Mouse (Mus musculus) kidney, embryonic 16.5 days (tissue): ENCODE measurements around the gene Dpm3. TPM values are rescaled to one million over a fixed set of nuclear protein-coding genes. Genes with fewer than 3 reads are reported as not detected.

ENCODE experiments used
- ATAC-seq: fragments of 200-750 bp; cut with Nextera tagmentation; 2 replicates; pipeline ENCODE4 v1.8.0; 2017; ENCODE audit warnings: moderate TSS enrichment; ENCODE audit not compliant: low FRiP score, low TSS enrichment
- H3K27ac ChIP-seq: fragments of 300-500 bp; sonication (generic); 2 replicates; pipeline ENCODE4 v1.5.1; 2014; ENCODE audit warnings: low read length
- H3K27me3 ChIP-seq: fragments of 300-500 bp; sonication (generic); 2 replicates; pipeline ENCODE4 v1.6.1; 2014; ENCODE audit warnings: low read length, control low read depth, mixed read lengths; ENCODE audit not compliant: insufficient read depth
- H3K36me3 ChIP-seq: fragments of 300-500 bp; sonication (generic); 2 replicates; pipeline ENCODE4 v1.6.1; 2014; ENCODE audit warnings: low read length, control low read depth, mixed read lengths; ENCODE audit not compliant: insufficient read depth
- H3K4me1 ChIP-seq: fragments of 300-500 bp; sonication (generic); 2 replicates; pipeline ENCODE4 v1.6.1; 2014; ENCODE audit warnings: low read length, control low read depth, mixed read lengths; ENCODE audit not compliant: insufficient read depth
- H3K4me2 ChIP-seq: fragments of 300-500 bp; sonication (generic); replicated peaks from 2 replicates; pipeline ENCODE4 v1.6.1; 2014; ENCODE audit warnings: low read depth, low read length
- H3K4me3 ChIP-seq: fragments of 300-500 bp; sonication (generic); 2 replicates; pipeline ENCODE4 v1.5.1; 2014; ENCODE audit warnings: mild to moderate bottlenecking, low read length
- H3K9ac ChIP-seq: fragments of 300-500 bp; sonication (generic); replicated peaks from 2 replicates; pipeline ENCODE4 v1.6.1; 2014; ENCODE audit warnings: low read length
- H3K9me3 ChIP-seq: fragments of 300-500 bp; sonication (generic); 2 replicates; pipeline ENCODE4 v1.6.1; 2016; ENCODE audit warnings: low read length, control low read depth
- WGBS: fragments of 180-500 bp; shearing (Covaris S2); extraction: QIAGEN DNeasy Blood & Tissue Kit; methylation state at CpG from one replicate; pipeline ENCODE4 v1.1.7; 2014; 5-methylcytosine and 5-hydroxymethylcytosine counted together
- polyA plus RNA-seq: library from polyadenylated mRNA; unstranded; fragments of >200 nt; fragmentation: Nextera tagmentation; extraction: Ambion mirVana; gene quantifications from 2 replicates; pipeline ENCODE4 v1.2.1, GENCODE M21; 2015

The Dpm3 gene
- polyA plus RNA-seq, 1 experiment from 2014 or later, result 146 TPM

DNA sequence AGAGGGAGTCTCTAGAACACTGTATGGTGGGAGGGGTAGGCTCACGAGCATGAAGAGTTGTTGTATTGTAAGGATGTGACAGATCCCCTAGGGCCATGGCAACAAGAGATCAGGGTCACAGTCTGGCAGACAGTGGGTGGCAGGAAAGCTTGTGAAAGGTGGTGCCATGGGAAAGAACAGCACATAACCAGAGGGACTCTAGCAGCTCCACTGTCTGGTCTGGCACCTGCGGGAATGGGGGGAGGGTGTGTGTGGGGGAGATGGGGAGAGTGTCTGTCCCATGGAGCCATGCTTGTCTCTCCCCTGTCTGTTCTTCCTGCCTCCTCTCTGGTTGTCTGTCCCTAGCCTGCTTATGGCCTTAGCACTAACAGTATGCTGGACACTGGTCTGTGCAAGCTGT, 26.4 kb downstream of the Dpm3 start:
- no peak for ATAC-seq
- Histone ChIP-seq H3K27ac (no peak overlapping the region), H3K9ac (no peak overlapping the region), H3K9me3 (no peaks in the 10 kb centered on the region), H3K4me3 (no peak overlapping the region), H3K4me1 (peaks cover 29% of the 10 kb centered on the region), H3K4me2 (no peak overlapping the region), H3K27me3 (no peaks in the 10 kb centered on the region), H3K36me3 (no peaks in the 10 kb centered on the region)
- WGBS, result 63% methylated on average over 2 of the region's 2 CpGs

- no peak overlapping the region for H3K9ac ChIP-seq
- H3K4me2 ChIP-seq, result no peak overlapping the region
- 39% methylated on average over 5 of the region's 5 CpGs for WGBS
- ATAC-seq, result no peak
- no peaks in the 10 kb centered on the region for H3K36me3 ChIP-seq
- H3K4me3 ChIP-seq, result no peak overlapping the region
- H3K27me3 ChIP-seq, result no peaks in the 10 kb centered on the region
- H3K9me3 ChIP-seq, result no peaks in the 10 kb centered on the region
- H3K27ac ChIP-seq, result peak overlapping the region; percentile 64
- H3K4me1 ChIP-seq, result peaks cover 20% of the 10 kb centered on the region; the same call in 1 of the 2 replicates
Observed at GRCm38 (mm10) chr3:89287286-89287685, 28.1 kb downstream of the Dpm3 start.

DNA sequence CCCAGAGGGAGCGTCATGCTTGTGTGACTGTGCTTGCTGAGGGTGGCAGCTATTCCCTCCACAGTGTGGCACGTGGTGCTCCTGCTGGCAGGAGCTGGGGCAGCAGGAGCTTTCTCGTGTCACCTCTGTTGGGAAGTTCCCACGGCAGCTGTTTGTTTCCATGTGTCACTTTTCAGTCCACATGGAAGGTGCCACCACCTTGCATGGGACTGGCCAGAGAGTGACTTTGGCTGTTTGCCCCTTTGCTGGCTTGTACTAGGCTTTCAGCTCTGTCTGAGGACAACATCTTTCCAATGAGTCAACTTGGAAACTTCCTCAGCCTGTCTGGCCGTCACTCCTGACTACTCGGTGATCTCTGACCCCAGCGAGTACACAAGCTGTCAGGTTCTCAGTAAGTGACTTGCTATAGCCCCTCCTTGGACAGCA, 29.4 kb downstream of the Dpm3 start:
- WGBS, result 26% methylated on average over 7 of the region's 7 CpGs
- no peaks in the 10 kb centered on the region for H3K27me3 ChIP-seq
- no peak overlapping the region for H3K4me3 ChIP-seq
- no peaks in the 10 kb centered on the region for H3K36me3 ChIP-seq
- H3K4me2 ChIP-seq, result no peak overlapping the region
- ATAC-seq, result no peak
- H3K9ac ChIP-seq, result 0 out of 2 replicates have a peak overlapping the region, but pooled peaks have one; percentile 9
- H3K27ac ChIP-seq, result no peak overlapping the region
- peaks cover 20% of the 10 kb centered on the region; the same call in 1 of the 2 replicates for H3K4me1 ChIP-seq
- H3K9me3 ChIP-seq, result no peaks in the 10 kb centered on the region

DNA sequence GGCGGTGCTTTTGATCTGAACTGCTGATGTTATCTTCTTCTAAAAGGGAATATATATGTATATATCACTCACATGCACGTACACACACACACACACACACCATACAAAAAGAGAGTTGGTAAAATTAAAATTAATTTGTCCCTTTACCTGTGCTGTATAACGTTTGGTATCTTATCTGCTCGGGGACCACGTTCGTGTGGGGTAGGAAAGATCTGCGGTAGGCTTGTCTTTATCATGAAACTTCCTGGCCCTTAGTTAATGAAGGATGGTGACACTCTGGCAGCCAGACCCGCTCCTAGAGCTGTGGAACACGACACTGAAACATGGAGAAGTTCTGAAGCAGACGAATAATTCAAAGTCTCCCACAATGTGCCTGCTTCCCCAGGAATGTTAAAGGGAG, 32.7 kb downstream of the Dpm3 start:
- no peaks in the 10 kb centered on the region for H3K36me3 ChIP-seq
- 47% methylated on average over 10 of the region's 10 CpGs for WGBS
- H3K27me3 ChIP-seq, result no peaks in the 10 kb centered on the region
- ATAC-seq, result no peak
- H3K4me3 ChIP-seq, result no peak overlapping the region
- H3K9ac ChIP-seq, result no peak overlapping the region
- no peak overlapping the region for H3K4me2 ChIP-seq
- no peaks in the 10 kb centered on the region for H3K9me3 ChIP-seq
- no peak overlapping the region for H3K27ac ChIP-seq
- H3K4me1 ChIP-seq, result peaks cover 14% of the 10 kb centered on the region; the same call in 1 of the 2 replicates

DNA sequence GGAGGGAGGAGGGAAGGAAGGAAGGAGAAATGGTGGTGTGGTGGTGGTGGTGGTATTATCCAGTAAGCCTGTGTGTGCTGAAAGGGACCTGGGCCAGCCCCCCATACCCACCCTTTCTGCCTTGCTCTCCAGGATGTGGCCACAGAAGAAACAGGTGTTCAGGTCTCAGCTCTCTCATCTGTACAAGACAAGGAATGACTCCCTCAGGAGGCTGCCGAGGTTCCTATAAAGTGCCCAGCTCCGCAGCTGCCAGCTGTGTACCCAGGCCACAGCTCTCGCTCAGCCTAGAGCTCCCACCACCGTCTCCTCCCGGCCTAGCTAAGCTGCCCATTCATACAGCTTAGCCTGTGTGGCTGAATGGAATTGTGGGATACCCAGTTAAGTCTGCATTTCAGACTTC, 33.1 kb downstream of the Dpm3 start:
- 66% methylated on average over 5 of the region's 5 CpGs for WGBS
- H3K4me3 ChIP-seq, result no peak overlapping the region
- H3K27ac ChIP-seq, result no peak overlapping the region
- peaks cover 14% of the 10 kb centered on the region; the same call in 1 of the 2 replicates for H3K4me1 ChIP-seq
- H3K4me2 ChIP-seq, result no peak overlapping the region
- H3K9me3 ChIP-seq, result no peaks in the 10 kb centered on the region
- H3K9ac ChIP-seq, result no peak overlapping the region
- ATAC-seq, result no peak
- no peaks in the 10 kb centered on the region for H3K36me3 ChIP-seq
- no peaks in the 10 kb centered on the region for H3K27me3 ChIP-seq

DNA sequence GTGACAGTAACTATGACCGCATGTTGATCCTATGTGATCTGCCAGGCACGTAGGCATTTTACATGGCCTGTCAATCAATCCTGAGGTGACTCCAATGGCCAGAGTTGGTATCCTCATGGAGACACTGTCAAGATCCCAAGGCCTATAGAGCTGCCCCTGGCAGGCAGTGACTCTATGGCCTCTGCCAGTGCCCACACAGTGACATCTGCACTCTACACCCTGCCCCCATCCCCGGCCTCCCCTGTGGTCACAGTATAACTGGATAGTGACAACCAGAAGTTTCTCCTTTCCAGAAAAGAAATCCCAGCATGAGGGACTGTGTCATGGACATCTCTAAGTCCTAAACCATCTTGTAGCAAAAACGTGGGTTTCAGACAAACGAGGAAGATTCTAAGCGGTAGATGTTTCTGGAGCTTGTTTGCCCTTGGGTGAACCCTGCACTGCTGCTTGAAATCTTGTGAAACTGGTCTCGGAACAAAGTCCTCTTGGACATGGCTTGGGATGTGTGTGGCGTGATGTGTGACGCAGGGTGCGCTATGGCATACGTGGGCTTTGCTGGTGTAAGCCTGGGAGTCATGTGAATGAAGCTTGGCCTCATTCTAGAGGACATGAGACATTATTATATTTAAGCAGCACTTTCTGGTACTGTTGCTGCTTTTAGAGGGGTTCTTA, 34.2 kb downstream of the Dpm3 start:
- no peak overlapping the region for H3K9ac ChIP-seq
- H3K9me3 ChIP-seq, result no peaks in the 10 kb centered on the region
- H3K27ac ChIP-seq, result no peak overlapping the region
- H3K4me1 ChIP-seq, result peaks cover 7% of the 10 kb centered on the region; the same call in 1 of the 2 replicates
- WGBS, result 88% methylated on average over 11 of the region's 11 CpGs
- no peak overlapping the region for H3K4me3 ChIP-seq
- H3K4me2 ChIP-seq, result no peak overlapping the region
- H3K36me3 ChIP-seq, result no peaks in the 10 kb centered on the region
- no peaks in the 10 kb centered on the region for H3K27me3 ChIP-seq
- ATAC-seq, result no peak

- Histone ChIP-seq H3K4me3 (no peak overlapping the region), H3K9ac (no peak overlapping the region), H3K27ac (no peak overlapping the region), H3K4me1 (peaks cover under 1% of the 10 kb centered on the region), H3K4me2 (no peak overlapping the region), H3K27me3 (no peaks in the 10 kb centered on the region), H3K9me3 (no peaks in the 10 kb centered on the region), H3K36me3 (no peaks in the 10 kb centered on the region)
- ATAC-seq, result no peak
- WGBS, result 69% methylated on average over 5 of the region's 5 CpGs
Observed at GRCm38 (mm10) chr3:89294195-89294594, 35.0 kb downstream of the Dpm3 start.

DNA sequence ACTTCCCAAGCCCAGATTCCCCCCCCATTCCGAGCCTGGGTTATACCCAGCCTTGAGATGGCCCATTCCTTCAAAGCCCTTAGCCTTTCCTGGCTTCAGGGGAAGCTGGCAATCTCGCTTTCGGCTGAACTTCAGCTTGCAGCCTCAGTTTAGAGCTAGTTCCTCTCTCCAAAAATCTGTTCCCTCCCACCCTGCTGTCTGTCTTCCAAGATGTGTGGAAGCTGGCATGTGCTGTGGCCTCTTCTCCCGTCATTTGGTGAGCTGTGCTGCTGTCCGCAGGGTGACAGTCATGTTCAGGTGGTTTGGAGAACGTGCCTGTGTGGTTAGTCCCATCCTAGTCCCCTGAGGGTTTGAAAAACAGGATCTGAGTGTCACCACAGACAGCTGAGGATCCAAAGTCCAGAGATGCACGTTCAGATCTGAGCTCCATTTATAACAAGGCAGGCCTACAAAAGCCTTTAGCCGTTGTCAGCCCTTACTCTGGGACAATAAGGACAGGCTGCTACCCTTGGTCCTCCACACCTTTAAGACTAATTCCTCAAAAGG, 36.6 kb downstream of the Dpm3 start:
- no peak overlapping the region for H3K4me2 ChIP-seq
- H3K4me3 ChIP-seq, result no peak overlapping the region
- no peak overlapping the region for H3K9ac ChIP-seq
- no peak overlapping the region for H3K27ac ChIP-seq
- no peaks in the 10 kb centered on the region for H3K36me3 ChIP-seq
- H3K27me3 ChIP-seq, result no peaks in the 10 kb centered on the region
- no peak for ATAC-seq
- H3K4me1 ChIP-seq, result peaks cover 12% of the 10 kb centered on the region
- WGBS, result 82% methylated on average over 8 of the region's 8 CpGs
- H3K9me3 ChIP-seq, result no peaks in the 10 kb centered on the region

GRCm38 (mm10) chr3:89296761-89297396, 37.7 kb downstream of the Dpm3 start:
- peaks cover 12% of the 10 kb centered on the region for H3K4me1 ChIP-seq
- H3K9ac ChIP-seq, result no peak overlapping the region
- WGBS, result 78% methylated on average over 11 of the region's 11 CpGs
- H3K4me2 ChIP-seq, result no peak overlapping the region
- H3K9me3 ChIP-seq, result no peaks in the 10 kb centered on the region
- no peak overlapping the region for H3K4me3 ChIP-seq
- no peaks in the 10 kb centered on the region for H3K27me3 ChIP-seq
- ATAC-seq, result no peak
- H3K27ac ChIP-seq, result no peak overlapping the region
- H3K36me3 ChIP-seq, result no peaks in the 10 kb centered on the region

DNA sequence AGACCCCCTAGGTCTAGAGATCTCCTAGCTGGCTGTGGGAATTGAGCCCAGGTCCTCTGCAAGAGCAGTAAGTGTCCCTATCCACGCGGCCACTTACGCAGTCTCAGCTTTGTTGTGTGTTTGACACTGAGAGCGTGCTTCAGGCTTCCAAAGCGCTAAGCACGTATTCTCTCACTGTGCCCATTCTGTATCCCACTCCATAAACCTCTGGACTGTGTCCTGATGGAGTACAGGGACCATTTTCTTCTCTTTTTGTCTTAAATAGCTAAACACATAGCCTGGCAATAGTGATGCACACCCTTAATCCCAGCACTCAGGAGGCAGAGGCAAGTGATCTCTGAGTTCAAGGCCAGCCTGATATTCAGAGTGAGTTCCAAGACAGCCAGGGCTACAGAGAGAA, 39.8 kb downstream of the Dpm3 start:
- H3K36me3 ChIP-seq, result no peaks in the 10 kb centered on the region
- H3K27me3 ChIP-seq, result no peaks in the 10 kb centered on the region
- H3K4me1 ChIP-seq, result peaks cover 12% of the 10 kb centered on the region
- H3K9me3 ChIP-seq, result no peaks in the 10 kb centered on the region
- H3K4me2 ChIP-seq, result peak overlapping the region; percentile 61; the same call in 1 of the 2 replicates
- H3K4me3 ChIP-seq, result no peak overlapping the region
- no peak overlapping the region for H3K9ac ChIP-seq
- H3K27ac ChIP-seq, result no peak overlapping the region
- WGBS, result 82% methylated on average over 6 of the region's 6 CpGs
- no peak for ATAC-seq
